Mouse (Mus musculus): ENCODE results near the gene Stac3. TPM values are rescaled to one million over a fixed set of nuclear protein-coding genes. Genes with fewer than 3 reads are reported as not detected.

The Stac3 gene
- polyA plus RNA-seq, 1 experiment from 2014 or later = 0.21 TPM

GRCm38 (mm10) chr10:127475175-127475574, 26.3 kb upstream of the Stac3 start:
- no peak overlapping the region for H3K9ac ChIP-seq (replicated peaks)
- H3K4me3 ChIP-seq (ENCODE audit: low read depth, low read length) = no peak overlapping the region
- no peaks in the 10 kb centered on the region for H3K27me3 ChIP-seq (ENCODE audit: insufficient read depth, low read length)
- H3K27ac ChIP-seq (ENCODE audit: low read depth) = no peak overlapping the region
- TF ChIP-seq CTCF (IDR thresholded peaks at IDR 0.05; ENCODE audit: low read depth) = no peak
- no peak for TF ChIP-seq EP300 (IDR thresholded peaks at IDR 0.05; ENCODE audit: low read depth)
- H3K4me2 ChIP-seq (ENCODE audit: low read depth, low read length) = no peak overlapping the region
- peaks cover 32% of the 10 kb centered on the region for H3K36me3 ChIP-seq (replicated peaks; ENCODE audit: insufficient read depth, low read length)
- 0 out of 2 replicates have a peak, but pooled peaks cover 2% of the 10 kb centered on the region for H3K4me1 ChIP-seq (ENCODE audit: insufficient read depth)
- 87% methylated on average over 4 of the region's 4 CpGs for WGBS (ENCODE audit: insufficient replicate concordance)
- DNase-seq (no peak), ATAC-seq (no peak)
- H3K9me3 ChIP-seq (ENCODE audit: low read length) = no peaks in the 10 kb centered on the region

- H3K4me2 ChIP-seq (ENCODE audit: low read depth, low read length) = no peak overlapping the region
- WGBS (ENCODE audit: insufficient replicate concordance) = 89% methylated on average over 3 of the region's 3 CpGs
- H3K9me3 ChIP-seq (ENCODE audit: low read length) = no peaks in the 10 kb centered on the region
- no peak overlapping the region for H3K9ac ChIP-seq (replicated peaks)
- peaks cover 35% of the 10 kb centered on the region for H3K36me3 ChIP-seq (replicated peaks; ENCODE audit: insufficient read depth, low read length)
- no peak overlapping the region for H3K4me3 ChIP-seq (ENCODE audit: low read depth, low read length)
- no peaks in the 10 kb centered on the region for H3K27me3 ChIP-seq (ENCODE audit: insufficient read depth, low read length)
- ATAC-seq = no peak
- no peak for TF ChIP-seq EP300 (IDR thresholded peaks at IDR 0.05; ENCODE audit: low read depth)
- TF ChIP-seq CTCF (IDR thresholded peaks at IDR 0.05; ENCODE audit: low read depth) = no peak
- no peak overlapping the region for H3K27ac ChIP-seq (ENCODE audit: low read depth)
- H3K4me1 ChIP-seq (ENCODE audit: insufficient read depth) = 0 out of 2 replicates have a peak, but pooled peaks cover 2% of the 10 kb centered on the region
- no peak for DNase-seq
Observed at GRCm38 (mm10) chr10:127476541-127476940, 24.9 kb upstream of the Stac3 start.

- Histone ChIP-seq H3K4me2 (ENCODE audit: low read depth, low read length) (no peak overlapping the region), H3K27me3 (ENCODE audit: insufficient read depth, low read length) (no peaks in the 10 kb centered on the region), H3K27ac (ENCODE audit: low read depth) (no peak overlapping the region), H3K36me3 (replicated peaks; ENCODE audit: insufficient read depth, low read length) (peaks cover 41% of the 10 kb centered on the region), H3K9ac (replicated peaks) (no peak overlapping the region), H3K9me3 (ENCODE audit: low read length) (no peaks in the 10 kb centered on the region), H3K4me3 (ENCODE audit: low read depth, low read length) (no peak overlapping the region), H3K4me1 (ENCODE audit: insufficient read depth) (no peaks in the 10 kb centered on the region)
- 79% methylated on average over 7 of the region's 7 CpGs for WGBS (ENCODE audit: insufficient replicate concordance)
- no peak for DNase-seq
- no peak for TF ChIP-seq EP300 (IDR thresholded peaks at IDR 0.05; ENCODE audit: low read depth)
- TF ChIP-seq CTCF (IDR thresholded peaks at IDR 0.05; ENCODE audit: low read depth) = no peak
- no peak for ATAC-seq
Observed at GRCm38 (mm10) chr10:127477301-127477700, 24.2 kb upstream of the Stac3 start.

- Histone ChIP-seq H3K4me3 (ENCODE audit: low read depth, low read length) (no peak overlapping the region), H3K36me3 (replicated peaks; ENCODE audit: insufficient read depth, low read length) (peaks cover 45% of the 10 kb centered on the region), H3K9ac (replicated peaks) (no peak overlapping the region), H3K4me1 (ENCODE audit: insufficient read depth) (no peaks in the 10 kb centered on the region), H3K9me3 (ENCODE audit: low read length) (no peaks in the 10 kb centered on the region), H3K27me3 (ENCODE audit: insufficient read depth, low read length) (no peaks in the 10 kb centered on the region), H3K4me2 (ENCODE audit: low read depth, low read length) (no peak overlapping the region), H3K27ac (ENCODE audit: low read depth) (no peak overlapping the region)
- no peak for DNase-seq
- TF ChIP-seq CTCF (IDR thresholded peaks at IDR 0.05; ENCODE audit: low read depth) = peak; percentile 61
- TF ChIP-seq EP300 (IDR thresholded peaks at IDR 0.05; ENCODE audit: low read depth) = no peak
- no peak for ATAC-seq
- 90% methylated on average over 4 of the region's 4 CpGs for WGBS (ENCODE audit: insufficient replicate concordance)
Observed at GRCm38 (mm10) chr10:127479131-127479530, 22.4 kb upstream of the Stac3 start.

GRCm38 (mm10) chr10:127480833-127481813, 20.4 kb upstream of the Stac3 start:
- Histone ChIP-seq H3K36me3 (replicated peaks; ENCODE audit: insufficient read depth, low read length) (peaks cover 51% of the 10 kb centered on the region), H3K9me3 (ENCODE audit: low read length) (no peaks in the 10 kb centered on the region), H3K4me2 (ENCODE audit: low read depth, low read length) (no peak overlapping the region), H3K27me3 (ENCODE audit: insufficient read depth, low read length) (no peaks in the 10 kb centered on the region), H3K27ac (ENCODE audit: low read depth) (peak overlapping the region; percentile 29; the same call in 1 of the 2 replicates), H3K4me3 (ENCODE audit: low read depth, low read length) (no peak overlapping the region), H3K4me1 (ENCODE audit: insufficient read depth) (no peaks in the 10 kb centered on the region), H3K9ac (replicated peaks) (no peak overlapping the region)
- TF ChIP-seq EP300 (IDR thresholded peaks at IDR 0.05; ENCODE audit: low read depth) (no peak), CTCF (IDR thresholded peaks at IDR 0.05; ENCODE audit: low read depth) (peak; percentile 41)
- DNase-seq = no peak
- peak; percentile 69 for ATAC-seq
- 50% methylated on average over 19 of the region's 19 CpGs for WGBS (ENCODE audit: insufficient replicate concordance)

GRCm38 (mm10) chr10:127485235-127485634, 16.3 kb upstream of the Stac3 start:
- no peak for TF ChIP-seq CTCF (IDR thresholded peaks at IDR 0.05; ENCODE audit: low read depth)
- TF ChIP-seq EP300 (IDR thresholded peaks at IDR 0.05; ENCODE audit: low read depth) = no peak
- no peak overlapping the region for H3K9ac ChIP-seq (replicated peaks)
- no peak for ATAC-seq

More at GRCm38 (mm10) chr10:127485235-127485634, 16.3 kb upstream of the Stac3 start:
- H3K27me3 ChIP-seq (ENCODE audit: insufficient read depth, low read length) = no peaks in the 10 kb centered on the region
- DNase-seq = no peak
- whole genome bisulfite sequencing (ENCODE audit: insufficient replicate concordance) = 79% methylated on average over 10 of the region's 10 CpGs
- no peaks in the 10 kb centered on the region for H3K4me1 ChIP-seq (ENCODE audit: insufficient read depth)
- no peaks in the 10 kb centered on the region for H3K9me3 ChIP-seq (ENCODE audit: low read length)
- no peak overlapping the region for H3K27ac ChIP-seq (ENCODE audit: low read depth)
- H3K4me2 ChIP-seq (ENCODE audit: low read depth, low read length) = no peak overlapping the region
- H3K4me3 ChIP-seq (ENCODE audit: low read depth, low read length) = no peak overlapping the region
- H3K36me3 ChIP-seq (replicated peaks; ENCODE audit: insufficient read depth, low read length) = peaks cover 61% of the 10 kb centered on the region
